Mouse (Mus musculus): ENCODE results near the gene Slc39a8.

Slc39a8 gene

DNA sequence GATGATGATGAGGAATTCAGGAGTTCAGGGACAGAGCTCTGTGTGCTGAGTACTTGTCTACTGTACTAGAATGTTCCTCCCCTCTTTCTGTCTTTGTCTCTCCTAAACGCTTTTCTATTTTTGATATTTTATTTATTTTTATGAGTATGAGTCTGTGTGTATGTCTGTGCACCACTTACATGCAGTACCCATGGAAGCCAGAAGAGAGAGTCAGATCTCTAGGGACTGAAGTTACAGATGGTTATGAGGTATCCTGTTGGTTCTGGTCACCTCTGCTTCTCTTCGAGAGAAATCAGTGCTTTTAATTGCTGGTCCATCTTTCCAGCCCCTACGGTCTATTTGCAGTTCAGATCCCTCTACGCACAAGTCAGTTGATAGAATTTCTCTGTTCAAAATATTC lies 90.9 kb downstream of the Slc39a8 start:
- no peak for DNase-seq (ENCODE audit: low read depth, low spot score)

DNA sequence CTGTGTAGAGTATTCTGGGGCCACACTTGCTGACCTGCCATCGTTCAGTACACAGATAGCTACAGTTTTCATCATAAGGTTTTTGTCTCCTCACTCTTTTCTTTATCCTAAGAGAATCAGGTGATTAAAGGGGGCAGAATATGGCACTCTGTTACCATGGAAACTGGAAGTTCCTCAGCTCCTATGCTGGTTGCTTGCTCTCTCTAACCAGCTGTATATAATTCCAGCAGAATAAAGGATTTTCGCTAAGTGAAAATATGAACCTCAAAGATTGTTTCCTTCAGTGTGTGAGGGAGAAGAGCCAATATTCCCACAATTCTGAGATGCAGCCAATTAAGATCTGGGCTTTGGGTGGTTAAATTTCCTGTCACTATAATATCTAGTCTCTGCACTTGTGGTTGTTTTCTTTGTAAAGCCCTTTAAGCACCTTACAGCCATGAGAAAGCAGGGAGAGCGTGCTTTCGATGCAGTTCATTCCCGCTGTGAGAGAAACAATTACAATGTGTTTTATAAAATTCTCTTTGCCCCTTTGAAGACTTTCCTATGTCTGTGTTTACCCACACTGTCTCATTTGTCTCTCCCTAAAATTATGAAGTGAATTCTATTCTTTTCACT lies 93.6 kb downstream of the Slc39a8 start:
- peak; percentile 32 for DNase-seq (ENCODE audit: low read depth, low spot score)

- DNase-seq (ENCODE audit: low read depth, low spot score), result no peak
Measured at GRCm38 (mm10) chr3:135919305-135919704, 94.2 kb downstream of the Slc39a8 start.

GRCm38 (mm10) chr3:135926729-135927128 lies 101.7 kb downstream of the Slc39a8 start:
- no peak for DNase-seq (ENCODE audit: low read depth, low spot score)

DNA sequence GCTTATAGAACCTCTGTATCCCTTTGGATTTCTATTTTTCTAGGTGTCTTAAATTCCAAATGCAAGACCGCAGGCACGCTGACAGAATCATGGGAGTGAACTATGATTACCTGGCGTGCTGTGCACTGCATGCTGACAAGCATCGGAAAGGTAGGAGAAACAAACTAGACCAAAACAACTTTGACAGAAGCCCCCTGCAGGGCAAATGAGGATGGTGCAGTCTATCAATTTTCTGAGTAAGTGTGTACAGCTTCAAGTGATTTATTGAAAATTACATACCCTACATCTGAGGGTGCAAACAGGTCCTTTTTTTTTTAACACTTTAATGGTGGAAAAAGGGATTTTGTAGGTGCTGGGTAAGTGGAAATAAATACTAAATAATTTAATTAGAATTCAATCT lies 103.1 kb downstream of the Slc39a8 start:
- DNase-seq (ENCODE audit: low read depth, low spot score), result no peak

GRCm38 (mm10) chr3:135937455-135937854 lies 112.4 kb downstream of the Slc39a8 start:
- DNase-seq (ENCODE audit: low read depth, low spot score), result no peak
